Mouse (Mus musculus): Measurements from ENCODE around the gene Llgl1.

The Llgl1 gene

GRCm38 (mm10) chr11:60726601-60727391 is 27.3 kb downstream of the Llgl1 start, which contains the start of gene Flii:
TSS of gene Flii (minus strand) at chr11:60727263.
- in situ Hi-C loops (cut with MboI), result no loop called here

GRCm38 (mm10) chr11:60727392-60728140 is 28.0 kb downstream of the Llgl1 start:
- in situ Hi-C loops (cut with MboI), result no loop called here

- in situ Hi-C loops (cut with MboI), result no loop called here
These were observed 28.8 kb downstream of the Llgl1 start, which contains the start of gene Mief2 for GRCm38 (mm10) chr11:60728260-60728761. TSS of gene Mief2 (plus strand) at chr11:60728398.

- in situ Hi-C loops (cut with MboI), result no loop called here
These were observed 29.7 kb downstream of the Llgl1 start for GRCm38 (mm10) chr11:60729217-60729641.

GRCm38 (mm10) chr11:60730169-60730568 is 30.6 kb downstream of the Llgl1 start:
- in situ Hi-C loops (cut with MboI), result no loop called here

GRCm38 (mm10) chr11:60731251-60731650 is 31.7 kb downstream of the Llgl1 start:
- in situ Hi-C loops (cut with MboI), result no loop called here

- in situ Hi-C loops (cut with MboI), result no loop called here
These were observed 34.7 kb downstream of the Llgl1 start for GRCm38 (mm10) chr11:60734206-60734605.

GRCm38 (mm10) chr11:60735191-60735590 is 35.7 kb downstream of the Llgl1 start:
- in situ Hi-C loops (cut with MboI), result no loop called here

- in situ Hi-C loops (cut with MboI), result no loop called here
These were observed 37.0 kb downstream of the Llgl1 start for GRCm38 (mm10) chr11:60736491-60736890.

- in situ Hi-C loops (cut with MboI), result no loop called here
These were observed 37.9 kb downstream of the Llgl1 start for GRCm38 (mm10) chr11:60737450-60737849.

GRCm38 (mm10) chr11:60740321-60740720 is 40.8 kb downstream of the Llgl1 start:
- in situ Hi-C loops (cut with MboI), result no loop called here

GRCm38 (mm10) chr11:60755570-60755969 is 56.0 kb downstream of the Llgl1 start:
- in situ Hi-C loops (cut with MboI), result no loop called here

GRCm38 (mm10) chr11:60761681-60762080 is 62.2 kb downstream of the Llgl1 start:
- in situ Hi-C loops (cut with MboI), result no loop called here

Measured in mature B cell (primary cell).